Mouse (Mus musculus) forelimb bud, embryonic 11.5 days (tissue): Measurements from ENCODE around the gene Sppl2b.
A peak's percentile ranks its signal among the peaks of the same experiment; 100 is the strongest.

Experiments
- DNase-seq: peaks from one replicate; pipeline ENCODE4 v3.0.0-alpha.2; 2012; ENCODE audit warnings: low read depth, low spot score

Gene Sppl2b

DNA sequence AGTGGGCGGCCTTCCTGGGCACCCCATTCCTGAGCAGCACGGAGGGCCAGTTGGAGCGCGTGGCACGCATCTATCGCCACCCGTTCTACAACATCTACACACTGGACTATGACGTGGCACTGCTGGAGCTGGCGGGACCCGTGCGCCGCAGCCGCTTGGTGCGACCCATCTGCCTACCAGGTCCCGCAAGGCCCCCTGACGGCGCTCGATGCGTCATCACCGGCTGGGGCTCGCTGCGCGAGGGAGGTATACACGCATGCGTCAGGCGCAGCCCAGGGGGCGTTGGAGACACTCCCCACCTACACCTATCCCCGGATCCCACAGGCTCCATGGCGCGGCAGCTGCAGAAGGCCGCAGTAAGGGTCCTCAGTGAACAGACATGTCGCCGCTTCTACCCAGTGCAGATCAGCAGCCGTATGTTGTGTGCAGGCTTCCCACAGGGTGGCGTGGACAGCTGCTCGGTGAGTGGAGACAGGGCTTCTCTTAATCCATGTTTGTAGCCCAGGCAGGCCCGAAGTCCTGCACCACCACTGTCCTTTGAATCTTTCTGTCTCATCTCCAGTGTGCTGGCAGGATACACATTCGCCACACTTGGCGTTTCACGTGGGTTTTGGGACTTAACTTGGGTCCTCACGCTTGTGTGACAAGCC is 42.9 kb downstream of the Sppl2b start:
- DNase-seq: no peak

- DNase-seq: no peak
Observed at GRCm38 (mm10) chr10:80899074-80899473, 44.0 kb downstream of the Sppl2b start.

- no peak for DNase-seq
Observed at GRCm38 (mm10) chr10:80899591-80900317, 44.7 kb downstream of the Sppl2b start.

DNA sequence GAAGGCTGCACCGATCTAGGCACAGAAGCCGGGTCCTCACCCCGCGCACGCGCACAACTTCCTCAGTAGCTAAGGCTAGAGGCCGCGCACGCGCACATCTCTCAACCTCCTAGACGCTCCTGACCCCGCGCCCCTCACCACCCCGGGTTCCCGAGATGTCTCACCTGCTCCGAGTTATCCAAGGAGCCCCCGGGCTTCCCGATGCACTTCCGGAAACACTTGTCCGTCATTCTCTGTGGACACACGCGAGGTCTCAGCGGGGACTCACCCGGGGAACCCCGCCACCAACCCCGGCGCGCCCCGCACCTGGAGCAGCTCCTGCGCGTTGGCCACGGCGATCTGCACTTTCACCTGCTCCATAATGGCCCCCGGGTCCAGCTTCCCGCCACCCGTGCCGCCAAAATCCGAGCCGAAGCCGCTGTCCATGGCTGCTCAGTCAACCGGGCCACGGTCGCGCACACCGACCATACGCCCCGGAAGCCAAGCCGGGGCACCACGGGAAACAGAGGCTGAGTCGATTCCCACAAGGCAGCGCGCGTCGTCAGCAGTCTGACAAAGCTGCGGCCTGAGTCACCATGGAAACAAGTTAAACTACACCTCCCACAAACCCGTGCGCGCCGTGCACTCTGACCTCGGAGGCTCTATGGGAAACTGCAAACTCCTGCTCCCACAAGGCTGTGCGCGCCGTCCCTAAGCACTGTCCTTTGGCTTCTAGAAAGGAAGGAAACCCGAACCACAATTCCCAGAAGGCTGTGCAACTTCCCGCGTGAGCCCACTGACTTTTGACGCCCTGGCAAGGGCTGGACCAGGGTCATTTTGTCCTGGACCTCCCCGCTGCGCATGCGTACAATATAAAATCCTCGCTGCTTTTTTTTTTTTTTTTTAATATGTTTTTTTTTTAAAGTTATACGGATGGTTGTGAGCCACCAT is 45.5 kb downstream of the Sppl2b start, which contains the start of gene Timm13:
Timm13 (minus strand) TSS at position 652 of the 930 bp plus-strand sequence.
- peak; percentile 100 for DNase-seq

GRCm38 (mm10) chr10:80901409-80902272 is 46.6 kb downstream of the Sppl2b start:
- DNase-seq: no peak

GRCm38 (mm10) chr10:80902273-80902940 is 47.3 kb downstream of the Sppl2b start:
- DNase-seq: no peak

GRCm38 (mm10) chr10:80903282-80903681 is 48.2 kb downstream of the Sppl2b start:
- DNase-seq: no peak

- DNase-seq: no peak
Observed at GRCm38 (mm10) chr10:80904004-80904693, 49.1 kb downstream of the Sppl2b start.

DNA sequence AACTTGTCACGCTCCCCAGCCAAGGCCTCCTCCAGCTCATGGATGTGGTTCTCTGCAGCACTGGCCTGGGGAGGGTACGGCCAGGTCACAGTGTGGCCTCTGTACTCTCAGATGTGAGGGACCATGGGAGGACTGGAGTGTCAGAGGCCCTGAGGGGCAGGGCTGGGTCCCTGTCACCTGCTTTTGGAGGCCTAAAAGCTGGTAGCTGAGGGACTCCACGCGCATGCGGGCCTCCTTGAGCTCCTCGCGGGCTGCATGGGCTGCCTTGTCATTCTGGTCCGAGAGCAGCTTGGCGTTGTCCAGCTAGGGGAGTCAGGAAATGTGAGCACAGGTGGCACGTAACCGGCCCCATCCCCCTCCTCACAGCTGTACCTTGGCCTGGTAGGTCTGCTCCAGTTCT is 49.6 kb downstream of the Sppl2b start:
- DNase-seq: no peak

- no peak for DNase-seq
Observed at GRCm38 (mm10) chr10:80909375-80910162, 54.5 kb downstream of the Sppl2b start.

- no peak for DNase-seq
Observed at GRCm38 (mm10) chr10:80911354-80911753, 56.3 kb downstream of the Sppl2b start.

DNA sequence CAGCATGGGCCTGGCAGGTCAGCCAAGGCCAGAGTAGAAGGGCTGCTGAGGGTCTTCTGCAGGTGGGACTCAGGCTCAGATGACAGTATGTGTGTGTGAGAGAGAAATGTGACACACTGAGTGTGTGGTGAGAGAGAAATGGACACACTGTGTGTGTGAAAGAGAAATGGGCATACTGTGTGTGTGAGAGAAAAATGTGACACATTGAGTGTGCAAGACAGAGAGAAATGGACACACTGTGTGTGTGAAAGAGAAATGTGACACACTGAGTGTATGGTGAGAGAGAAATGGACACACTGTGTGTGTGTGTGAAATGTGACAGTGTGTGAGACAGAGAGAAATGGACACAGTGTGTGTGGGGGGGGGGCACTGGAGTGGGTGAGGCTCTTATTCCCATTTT is 56.8 kb downstream of the Sppl2b start:
- no peak for DNase-seq

DNA sequence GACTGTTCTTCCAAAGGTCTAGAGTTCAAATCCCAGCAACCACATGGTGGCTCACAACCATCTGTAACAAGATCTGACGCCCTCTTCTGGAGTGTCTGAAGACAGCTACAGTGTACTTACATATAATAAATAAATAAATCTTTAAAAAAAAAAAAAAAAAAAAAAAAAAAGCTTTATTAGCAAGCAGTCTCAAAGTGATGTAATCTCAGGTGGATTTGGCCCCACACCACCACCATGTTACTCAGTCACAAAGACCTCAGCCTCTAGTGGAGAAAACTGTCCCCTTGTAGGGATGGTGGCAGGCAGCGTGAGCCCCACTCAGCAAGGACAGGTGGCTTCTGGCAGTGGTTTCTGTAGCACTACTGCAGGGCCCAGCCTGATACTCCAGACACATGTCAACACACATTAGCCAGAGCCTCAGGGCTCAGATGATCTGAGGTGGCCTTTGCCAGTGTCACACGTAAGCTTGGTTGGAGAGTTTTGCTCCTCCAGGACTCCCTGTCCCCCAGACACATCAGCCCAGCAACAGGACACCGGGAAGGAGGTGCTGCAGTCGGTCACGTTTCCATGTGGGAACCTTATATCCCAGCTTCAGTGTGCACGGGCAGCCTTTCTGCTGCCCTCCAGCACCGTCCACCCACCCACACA is 58.4 kb downstream of the Sppl2b start:
- DNase-seq: no peak

- no peak for DNase-seq
Observed at GRCm38 (mm10) chr10:80914253-80914656, 59.2 kb downstream of the Sppl2b start.

DNA sequence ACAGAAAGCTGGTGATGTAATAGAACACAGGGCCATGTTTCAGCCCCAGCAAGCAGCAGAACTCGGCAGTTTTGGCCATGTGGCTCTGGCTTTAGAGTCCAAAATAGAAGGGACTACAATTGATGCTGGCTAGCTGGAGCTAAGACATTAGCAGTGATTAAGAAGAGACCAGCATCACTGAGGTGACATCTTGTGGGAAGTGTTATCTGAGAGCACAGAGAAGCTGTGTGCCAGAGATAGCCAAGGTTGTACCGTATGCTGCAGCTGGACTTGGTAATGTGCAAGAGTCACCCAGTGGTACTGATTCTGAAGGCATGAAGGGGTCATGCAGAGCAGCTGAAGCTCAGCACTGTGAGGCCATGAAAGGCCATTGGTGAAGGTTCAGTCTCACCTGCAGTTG is 60.2 kb downstream of the Sppl2b start:
- no peak for DNase-seq

DNA sequence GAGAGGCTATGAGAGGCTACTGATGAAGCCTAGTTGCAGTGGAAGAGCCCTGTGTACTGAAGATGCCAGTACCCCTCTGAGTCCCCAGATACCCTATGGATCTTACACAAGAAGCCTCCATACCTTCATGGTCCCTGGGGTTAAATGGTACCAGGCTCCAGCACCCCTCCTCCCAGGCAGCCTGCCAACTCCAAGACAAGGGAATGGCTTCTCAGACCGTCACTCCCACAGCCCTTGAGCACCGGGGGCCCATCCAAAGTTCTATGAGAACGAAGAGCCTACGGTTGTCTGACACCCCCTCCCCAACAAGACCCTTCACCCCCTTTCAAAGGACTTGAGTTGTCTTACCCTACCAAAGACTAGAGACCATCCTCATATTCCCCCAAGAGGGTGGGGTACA is 60.7 kb downstream of the Sppl2b start:
- no peak for DNase-seq

DNA sequence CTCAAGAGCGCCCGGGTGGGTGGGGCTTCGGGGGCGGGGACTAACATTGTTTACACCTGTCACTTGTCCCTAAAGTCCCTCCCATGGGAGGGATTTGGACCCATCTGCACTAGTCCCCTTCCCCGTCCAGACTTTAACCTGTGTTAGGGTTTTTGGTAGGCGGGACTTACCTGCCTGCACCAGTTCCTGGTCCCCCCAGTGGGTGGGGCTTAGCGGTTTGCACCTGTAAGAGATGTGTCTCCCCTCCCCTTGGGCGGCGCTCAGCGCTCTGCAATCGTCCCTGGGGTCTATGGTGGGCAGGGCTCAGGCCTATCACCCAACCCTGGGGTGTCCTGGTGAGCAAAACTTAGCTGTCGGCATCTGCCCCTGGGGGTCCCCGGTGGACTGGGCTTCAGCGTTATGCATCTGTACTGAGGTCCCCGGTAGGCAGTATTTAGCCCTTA is 62.3 kb downstream of the Sppl2b start:
- no peak for DNase-seq

- DNase-seq: peak; percentile 66
Observed at GRCm38 (mm10) chr10:80917779-80918434, 62.8 kb downstream of the Sppl2b start, which contains the start of gene Lmnb2. Gene Lmnb2 (minus strand): TSS chr10:80918245.
